Mouse (Mus musculus) embryonic fibroblast, embryonic 13.5 days (primary cell): ENCODE measurements around the gene Nell2.

Source experiments
- CTCF ChIP-seq: IDR thresholded peaks from 2 replicates; pipeline ENCODE4 v1.5.1; 2011; ENCODE audit warnings: mild to moderate bottlenecking, control low read depth, low read length, moderate library complexity, borderline replicate concordance; ENCODE audit not compliant: insufficient read depth
- POLR2A ChIP-seq: IDR thresholded peaks from 2 replicates; pipeline ENCODE4 v1.6.1; 2011; ENCODE audit warnings: low read depth, mild to moderate bottlenecking, control low read depth, low read length, moderate library complexity

GRCm38 (mm10) chr15:95042437-95042836 is 485.9 kb downstream of the Nell2 start:
- TF ChIP-seq POLR2A (no peak), CTCF (no peak)
